Mouse (Mus musculus) limb, embryonic 14.5 days (tissue): ENCODE measurements around the gene Tspear. TPM values are rescaled to one million over a fixed set of nuclear protein-coding genes. Genes with fewer than 3 reads are reported as not detected.

Source experiments
- ATAC-seq: fragments of 200-750 bp; cut with Nextera tagmentation; 2 replicates; pipeline ENCODE4 v1.8.0; 2017; ENCODE audit warnings: low read depth, moderate number of reproducible peaks, moderate TSS enrichment; ENCODE audit not compliant: low FRiP score
- DNase-seq: peaks from one replicate; pipeline ENCODE4 v3.0.0-alpha.2; 2015; ENCODE audit warnings: low spot score
- H3K27ac ChIP-seq: fragments of 300-500 bp; sonication (generic); replicated peaks from 2 replicates; pipeline ENCODE4 v1.5.1; 2014; ENCODE audit warnings: low read depth, mild to moderate bottlenecking, low read length, moderate library complexity, mixed read lengths
- H3K27me3 ChIP-seq: fragments of 300-500 bp; sonication (generic); 2 replicates; pipeline ENCODE4 v1.6.1; 2014; ENCODE audit warnings: low read length, mixed read lengths; ENCODE audit not compliant: control insufficient read depth, insufficient read depth
- H3K36me3 ChIP-seq: fragments of 300-500 bp; sonication (generic); 2 replicates; pipeline ENCODE4 v1.6.1; 2014; ENCODE audit warnings: mild to moderate bottlenecking, low read length, moderate library complexity, mixed read lengths; ENCODE audit not compliant: control insufficient read depth, insufficient read depth
- H3K4me1 ChIP-seq: fragments of 300-500 bp; sonication (generic); 2 replicates; pipeline ENCODE4 v1.6.1; 2014; ENCODE audit warnings: antibody characterized with exemption, low read length, mixed read lengths; ENCODE audit not compliant: control insufficient read depth, insufficient read depth
- H3K4me2 ChIP-seq: fragments of 300-500 bp; sonication (generic); replicated peaks from 2 replicates; pipeline ENCODE4 v1.6.1; 2014; ENCODE audit warnings: low read depth, mild to moderate bottlenecking, low read length, moderate library complexity; ENCODE audit not compliant: severe bottlenecking
- H3K4me3 ChIP-seq: fragments of 300-500 bp; sonication (generic); replicated peaks from 2 replicates; pipeline ENCODE4 v1.5.1; 2014; ENCODE audit warnings: low read length
- H3K9ac ChIP-seq: fragments of 300-500 bp; sonication (generic); 2 replicates; pipeline ENCODE4 v1.6.1; 2014; ENCODE audit warnings: mild to moderate bottlenecking, low read depth, low read length, moderate library complexity; ENCODE audit not compliant: severe bottlenecking
- H3K9me3 ChIP-seq: fragments of 300-500 bp; sonication (generic); 2 replicates; pipeline ENCODE4 v1.6.1; 2016; ENCODE audit warnings: low read length; ENCODE audit not compliant: control insufficient read depth
- POLR2A ChIP-seq: fragments of 200-500 bp; IDR thresholded peaks from 2 replicates; pipeline ENCODE4 v1.8.0; 2012; ENCODE audit warnings: inconsistent platforms, mild to moderate bottlenecking, moderate library complexity, borderline replicate concordance; ENCODE audit not compliant: insufficient read depth, insufficient read length; ENCODE audit errors: extremely low read depth
- WGBS: fragments of 180-500 bp; shearing (Covaris S2); extraction: QIAGEN DNeasy Blood & Tissue Kit; methylation state at CpG from one replicate; pipeline ENCODE4 v1.1.7; 2014; 5-methylcytosine and 5-hydroxymethylcytosine counted together
- polyA plus RNA-seq, 2 experiments: library from polyadenylated mRNA; depleted of rRNA in 1 of 2; stranded (reverse) in 1 of 2; unstranded in 1 of 2; fragments of >200 nt; fragmentation: Nextera tagmentation in 1 of 2; extraction: Ambion mirVana in 1 of 2; gene quantifications; 2 replicates each; pipeline versions ENCODE4 v1.2.1 to v1.2.3; 2012 to 2014

Tspear gene
- polyA plus RNA-seq, 2 experiments: 1.5 to 2.0 TPM

GRCm38 (mm10) chr10:77880305-77880704 lies 193.9 kb downstream of the Tspear start:
- Histone ChIP-seq H3K27me3 (no peaks in the 10 kb centered on the region), H3K9me3 (no peaks in the 10 kb centered on the region), H3K36me3 (no peaks in the 10 kb centered on the region), H3K4me1 (no peaks in the 10 kb centered on the region), H3K4me3 (no peak overlapping the region), H3K9ac (no peak overlapping the region), H3K27ac (no peak overlapping the region), H3K4me2 (no peak overlapping the region)
- DNase-seq (no peak), ATAC-seq (no peak)
- 81% methylated on average over 3 of the region's 3 CpGs for WGBS
- no peak for TF ChIP-seq POLR2A

DNA sequence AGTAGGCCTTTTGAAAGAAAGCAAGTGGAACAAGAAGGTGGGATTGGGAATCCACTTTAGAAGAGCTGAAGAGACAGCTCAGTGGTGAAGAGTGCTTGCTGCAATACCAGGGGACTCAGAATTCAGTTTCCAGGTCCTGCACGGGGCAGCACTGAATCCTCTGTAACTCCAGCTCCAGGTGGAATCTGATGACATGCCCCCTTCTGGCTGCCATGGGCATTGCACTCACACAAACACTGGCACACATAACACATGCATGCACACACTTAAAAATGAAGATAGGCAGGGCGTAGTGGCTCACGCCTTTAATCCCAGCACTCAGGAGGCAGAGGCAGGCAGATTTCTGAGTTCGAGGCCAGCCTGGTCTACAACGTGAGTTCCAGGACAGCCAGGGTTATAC lies 196.2 kb downstream of the Tspear start:
- no peaks in the 10 kb centered on the region for H3K9me3 ChIP-seq
- TF ChIP-seq POLR2A: no peak
- no peak overlapping the region for H3K9ac ChIP-seq
- 90% methylated on average over 5 of the region's 5 CpGs for WGBS
- no peak overlapping the region for H3K4me2 ChIP-seq
- ATAC-seq: no peak
- H3K27ac ChIP-seq: no peak overlapping the region
- H3K4me1 ChIP-seq: no peaks in the 10 kb centered on the region
- H3K27me3 ChIP-seq: no peaks in the 10 kb centered on the region
- no peak overlapping the region for H3K4me3 ChIP-seq
- no peak for DNase-seq
- H3K36me3 ChIP-seq: no peaks in the 10 kb centered on the region

GRCm38 (mm10) chr10:77886007-77886747 lies 199.8 kb downstream of the Tspear start:
- Histone ChIP-seq H3K27me3 (no peaks in the 10 kb centered on the region), H3K9me3 (no peaks in the 10 kb centered on the region), H3K4me1 (no peaks in the 10 kb centered on the region), H3K36me3 (no peaks in the 10 kb centered on the region), H3K9ac (no peak overlapping the region), H3K4me3 (no peak overlapping the region), H3K27ac (no peak overlapping the region), H3K4me2 (no peak overlapping the region)
- peak; percentile 30 for DNase-seq
- TF ChIP-seq POLR2A: no peak
- ATAC-seq: no peak
- WGBS: 51% methylated on average over 12 of the region's 12 CpGs

- no peak overlapping the region for H3K9ac ChIP-seq
- WGBS: 86% methylated on average over 8 of the region's 8 CpGs
- TF ChIP-seq POLR2A: no peak
- ATAC-seq (no peak), DNase-seq (no peak)
- no peaks in the 10 kb centered on the region for H3K4me1 ChIP-seq
- no peaks in the 10 kb centered on the region for H3K9me3 ChIP-seq
- no peak overlapping the region for H3K4me3 ChIP-seq
- H3K36me3 ChIP-seq: no peaks in the 10 kb centered on the region
- no peaks in the 10 kb centered on the region for H3K27me3 ChIP-seq
- no peak overlapping the region for H3K27ac ChIP-seq
- no peak overlapping the region for H3K4me2 ChIP-seq
These were observed 204.7 kb downstream of the Tspear start for GRCm38 (mm10) chr10:77890987-77891565.

DNA sequence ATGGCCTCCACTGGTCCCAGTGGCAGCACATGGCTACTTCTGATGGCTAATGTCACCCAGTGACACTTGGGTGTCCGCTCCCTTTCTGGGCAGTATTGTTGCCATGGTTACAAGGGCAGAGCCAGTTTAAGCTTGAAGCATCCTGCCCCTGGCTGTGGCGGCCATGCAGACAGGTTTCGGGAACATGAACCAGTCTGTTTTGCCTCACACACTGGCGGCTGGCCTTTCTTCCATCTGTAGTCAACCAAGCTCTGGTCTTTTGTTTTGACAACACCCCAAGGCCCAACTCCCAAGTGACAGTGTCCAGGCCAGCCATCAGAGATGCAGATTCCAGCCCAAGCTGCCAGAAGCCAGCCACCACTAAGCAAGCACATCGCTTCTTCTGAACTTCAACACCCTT lies 209.2 kb downstream of the Tspear start:
- DNase-seq (no peak), ATAC-seq (no peak)
- no peak overlapping the region for H3K9ac ChIP-seq
- no peaks in the 10 kb centered on the region for H3K27me3 ChIP-seq
- H3K4me1 ChIP-seq: no peaks in the 10 kb centered on the region
- no peak for TF ChIP-seq POLR2A
- H3K27ac ChIP-seq: no peak overlapping the region
- H3K36me3 ChIP-seq: no peaks in the 10 kb centered on the region
- no peak overlapping the region for H3K4me3 ChIP-seq
- WGBS: 59% methylated on average over 5 of the region's 5 CpGs
- no peak overlapping the region for H3K4me2 ChIP-seq
- no peaks in the 10 kb centered on the region for H3K9me3 ChIP-seq
